In genomic region chr5:120588569-120589094, GRCm38 (mm10) we compare ENCODE assay signal across 8 mouse cellular contexts. TPM values are rescaled to one million over a fixed set of nuclear protein-coding genes. Genes with fewer than 3 reads are reported as not detected.
DNase-seq lines count a peak whose midpoint lies in the region; ATAC-seq lines count a peak whose summit lies in the region.

Tpcn1 (minus strand) TSS chr5:120588673.
Iqcd (plus strand) TSS chr5:120589016.

- intact Hi-C loops in gastrocnemius, postnatal 14 days (cut with DNase I; ENCODE audit: low total_unique reads), result no loop called here
- intact Hi-C loops in left cerebral cortex, postnatal 14 days (cut with DNase I), result loop anchor here (5.0 kb wide), 1 partner anchor 86 kb away; the partner anchor contains the start of gene Plbd2

- peak within 1 kb of the TSS; percentile 69; the same call in 1 of the 2 replicates for H3K27ac ChIP-seq in intestine, embryonic 14.5 days (ENCODE audit: low read depth)

- peak within 1 kb of the TSS; percentile 77 for H3K9ac ChIP-seq in intestine, embryonic 14.5 days (ENCODE audit: low read length)

- peak; percentile 96 for ATAC-seq in intestine, embryonic 14.5 days (replicated peaks; ENCODE audit: low FRiP score, low TSS enrichment, low read depth)

- peak within 1 kb of the TSS; percentile 84 for H3K4me3 ChIP-seq in intestine, embryonic 14.5 days (ENCODE audit: low read depth, low read length)

- H3K4me2 ChIP-seq in intestine, embryonic 14.5 days (ENCODE audit: low read length), result peak within 1 kb of the TSS; percentile 97

- no peaks in the 10 kb centered on the region for H3K9me3 ChIP-seq in intestine, embryonic 14.5 days (ENCODE audit: control insufficient read depth, low read length)

- WGBS in intestine, embryonic 14.5 days, result under 1% methylated on average over 35 of the region's 35 CpGs

- peak; percentile 100 for DNase-seq in adipocyte (ENCODE audit: low spot score)
- peak; percentile 99 for DNase-seq in embryo, embryonic 10 days (ENCODE audit: low spot score)
- peak; percentile 100 for DNase-seq in gastrocnemius, postnatal 14 days
- DNase-seq in intestine, embryonic 14.5 days (ENCODE audit: low spot score), result peak; percentile 98
- peak; percentile 99 to 100 for DNase-seq in left cerebral cortex, postnatal 14 days (ENCODE audit: low spot score in 2 of 2)
- peak; percentile 100 for DNase-seq in mesoderm, embryonic 11.5 days (ENCODE audit: low read depth, low spot score)
- peak; percentile 98 to 99 for DNase-seq in right cerebral cortex, postnatal 36 days (ENCODE audit: low spot score in 2 of 2)
- peak; percentile 100 for DNase-seq in yolk sac, embryonic 10.5 days (ENCODE audit: low spot score)

- no peaks in the 10 kb centered on the region for H3K27me3 ChIP-seq in intestine, embryonic 14.5 days (replicated peaks; ENCODE audit: control insufficient read depth, insufficient read depth, low read length)

- peaks cover 14% of the 10 kb centered on the region for H3K36me3 ChIP-seq in intestine, embryonic 14.5 days (ENCODE audit: control insufficient read depth, insufficient read depth, low read length)

- H3K4me1 ChIP-seq in intestine, embryonic 14.5 days (replicated peaks; ENCODE audit: control insufficient read depth, insufficient read depth, low read length), result peaks cover 18% of the 10 kb centered on the region

RNA-seq across cellular contexts. Expression of gene Tpcn1, which starts in this region (rescaled TPM):
- total RNA-seq in gastrocnemius, postnatal 14 days (2021), result 10 to 100 TPM; 47.6 to 50.9 TPM
- polyA plus RNA-seq in intestine, embryonic 14.5 days (2014; fragmentation: Nextera tagmentation; extraction: Ambion mirVana), result 22.7 and 23.6 TPM in 2 replicates
- 10 to 100 TPM; 47.7 to 50.0 TPM for total RNA-seq in left cerebral cortex, postnatal 14 days (2021)

RNA-seq across cellular contexts. Expression of gene Iqcd, which starts in this region (rescaled TPM):
- under 1 TPM in 1 of 2 experiments, not detected in 1; 0.13 TPM for total RNA-seq in gastrocnemius, postnatal 14 days (2021)
- polyA plus RNA-seq in intestine, embryonic 14.5 days (2014; fragmentation: Nextera tagmentation; extraction: Ambion mirVana), result 0.24 and 0.48 TPM in 2 replicates
- under 1 TPM; 0.22 to 0.59 TPM for total RNA-seq in left cerebral cortex, postnatal 14 days (2021)

Comparison
In these comparisons a context has a peak if more than half of its experiments do, and no peak if none do; other contexts are left out.
1. Peak in every context shown above with its lines: DNase-seq, ATAC-seq, H3K4me3 ChIP-seq and H3K27ac ChIP-seq.